Mouse (Mus musculus) ES-Bruce4 (cell line): ENCODE measurements around the gene Dtd2. TPM values are rescaled to one million over a fixed set of nuclear protein-coding genes. Genes with fewer than 3 reads are reported as not detected.

Experiments used
- H3K27ac ChIP-seq: 2 replicates; pipeline ENCODE4 v1.5.1; 2012; ENCODE audit warnings: low read length, inconsistent platforms; ENCODE audit not compliant: insufficient read depth
- H3K27me3 ChIP-seq: 2 replicates; pipeline ENCODE4 v1.6.1; 2012; ENCODE audit warnings: mild to moderate bottlenecking, low read length, inconsistent platforms; ENCODE audit not compliant: control insufficient read depth, poor library complexity, insufficient read depth, severe bottlenecking
- H3K36me3 ChIP-seq: 2 replicates; pipeline ENCODE4 v1.6.1; 2012; ENCODE audit warnings: inconsistent platforms, mild to moderate bottlenecking, low read length, moderate library complexity; ENCODE audit not compliant: control insufficient read depth, poor library complexity, insufficient read depth, severe bottlenecking
- H3K4me1 ChIP-seq: one replicate; pipeline ENCODE4 v1.8.1; 2011; ENCODE audit warnings: low read length; ENCODE audit not compliant: control insufficient read depth, insufficient read depth
- H3K4me3 ChIP-seq: 2 replicates; pipeline ENCODE4 v1.5.1; 2011; ENCODE audit warnings: low read depth, mild to moderate bottlenecking, low read length
- H3K9ac ChIP-seq: 2 replicates; pipeline ENCODE4 v1.6.1; 2012; ENCODE audit warnings: low read depth, mild to moderate bottlenecking, inconsistent platforms; ENCODE audit not compliant: poor library complexity, severe bottlenecking
- H3K9me3 ChIP-seq: replicated peaks from 2 replicates; pipeline ENCODE4 v1.6.1; 2012; ENCODE audit warnings: mild to moderate bottlenecking, low read length, inconsistent platforms; ENCODE audit not compliant: control insufficient read depth, poor library complexity, insufficient read depth, severe bottlenecking
- CTCF ChIP-seq: IDR thresholded peaks from one replicate; pipeline ENCODE4 v1.8.1; 2011; ENCODE audit warnings: low read depth, low read length
- EP300 ChIP-seq: IDR thresholded peaks from 2 replicates; pipeline ENCODE4 v1.6.1; 2011; ENCODE audit warnings: low read depth, low read length; ENCODE audit not compliant: insufficient read depth
- POLR2A ChIP-seq: IDR thresholded peaks from one replicate; pipeline ENCODE4 v1.8.1; 2011; ENCODE audit warnings: low read length; ENCODE audit not compliant: insufficient read depth
- polyA plus RNA-seq: library from polyadenylated mRNA; stranded (reverse); fragments of >200 nt; gene quantifications from 2 replicates; pipeline ENCODE4 v1.2.4, GENCODE M21; 2011; ENCODE audit warnings: low read depth; ENCODE audit not compliant: missing spikeins, insufficient read depth, insufficient read length

The Dtd2 gene
- polyA plus RNA-seq, 1 experiment: 17.5 TPM

GRCm38 (mm10) chr12:51939848-51940247 lies 66.5 kb downstream of the Dtd2 start:
- Histone ChIP-seq H3K36me3 (peaks cover 2% of the 10 kb centered on the region), H3K9ac (no peak overlapping the region), H3K9me3 (no peaks in the 10 kb centered on the region), H3K27me3 (no peaks in the 10 kb centered on the region), H3K4me3 (no peak overlapping the region), H3K4me1 (no peaks in the 10 kb centered on the region), H3K27ac (no peak overlapping the region)
- TF ChIP-seq CTCF (no peak), EP300 (no peak), POLR2A (no peak)

Other genes with a start within 250 kb of the Dtd2 start
- 93.8 and 96.9 TPM in 2 replicates for gene Hectd1, start 177.0 kb downstream of the Dtd2 start, polyA plus RNA-seq
- gene Heatr5a, start 35.2 kb downstream of the Dtd2 start, polyA plus RNA-seq: 34.2 and 36.3 TPM in 2 replicates
- not detected in 2 replicates for gene Gpr33, start 21.6 kb upstream of the Dtd2 start, polyA plus RNA-seq
- 20.3 and 21.5 TPM in 2 replicates for gene Nubpl, start 91.2 kb upstream of the Dtd2 start, polyA plus RNA-seq